Mouse (Mus musculus) erythroblast, embryonic 14.5 days (primary cell): ENCODE measurements at regions not wholly inside any gene's neighbourhood (a gene's known extent, or its start where the extent isn't known, plus 50 kb on each side); places are given as distances from the start of the nearest gene placed in this dataset.

ENCODE experiments used
- H3K27me3 ChIP-seq: 2 replicates; pipeline ENCODE4 v1.6.1; 2012; ENCODE audit warnings: inconsistent platforms; ENCODE audit not compliant: control insufficient read depth
- H3K36me3 ChIP-seq: 2 replicates; pipeline ENCODE4 v1.6.1; 2012; ENCODE audit warnings: mild to moderate bottlenecking, inconsistent platforms; ENCODE audit not compliant: control insufficient read depth
- H3K4me1 ChIP-seq: 2 replicates; pipeline ENCODE4 v1.6.1; 2012; ENCODE audit warnings: inconsistent platforms; ENCODE audit not compliant: control insufficient read depth
- H3K4me3 ChIP-seq: replicated peaks from 2 replicates; pipeline ENCODE3; 2012; ENCODE audit warnings: moderate library complexity, mild to moderate bottlenecking, inconsistent platforms
- H3K9me3 ChIP-seq: 2 replicates; pipeline ENCODE4 v1.6.1; 2012; ENCODE audit warnings: low read length, inconsistent platforms, mixed read lengths; ENCODE audit not compliant: control insufficient read depth
- GATA1 ChIP-seq: IDR thresholded peaks from 2 replicates; pipeline ENCODE4 v1.6.1; 2012; ENCODE audit warnings: low read length, inconsistent platforms, mixed read lengths
- TAL1 ChIP-seq: IDR thresholded peaks from 3 replicates; pipeline ENCODE4 v1.6.1; 2012; ENCODE audit warnings: low read length, inconsistent platforms, mixed read lengths

DNA sequence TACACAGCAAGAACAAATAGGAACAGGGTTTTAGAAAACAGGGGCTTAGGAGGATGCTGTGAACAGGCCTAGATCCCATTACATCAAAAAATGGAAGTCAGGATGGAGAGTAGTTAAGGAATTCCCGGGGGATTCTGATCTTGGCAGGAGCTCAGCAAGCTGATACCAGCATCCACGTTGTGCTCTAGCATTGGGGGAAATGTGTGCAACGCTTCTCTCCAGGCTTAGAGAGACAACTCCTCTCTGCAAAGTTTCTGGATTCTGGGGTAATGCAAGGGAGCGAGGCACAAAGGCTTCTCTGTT is 201.1 kb downstream of the Tm2d1 start:
- Histone ChIP-seq H3K4me1 (peaks cover 8% of the 10 kb centered on the region), H3K4me3 (no peak overlapping the region), H3K36me3 (no peaks in the 10 kb centered on the region; the same call in 1 of the 2 replicates), H3K27me3 (peaks cover 6% of the 10 kb centered on the region; the same call in 1 of the 2 replicates), H3K9me3 (no peaks in the 10 kb centered on the region)
- no peak for TF ChIP-seq GATA1

DNA sequence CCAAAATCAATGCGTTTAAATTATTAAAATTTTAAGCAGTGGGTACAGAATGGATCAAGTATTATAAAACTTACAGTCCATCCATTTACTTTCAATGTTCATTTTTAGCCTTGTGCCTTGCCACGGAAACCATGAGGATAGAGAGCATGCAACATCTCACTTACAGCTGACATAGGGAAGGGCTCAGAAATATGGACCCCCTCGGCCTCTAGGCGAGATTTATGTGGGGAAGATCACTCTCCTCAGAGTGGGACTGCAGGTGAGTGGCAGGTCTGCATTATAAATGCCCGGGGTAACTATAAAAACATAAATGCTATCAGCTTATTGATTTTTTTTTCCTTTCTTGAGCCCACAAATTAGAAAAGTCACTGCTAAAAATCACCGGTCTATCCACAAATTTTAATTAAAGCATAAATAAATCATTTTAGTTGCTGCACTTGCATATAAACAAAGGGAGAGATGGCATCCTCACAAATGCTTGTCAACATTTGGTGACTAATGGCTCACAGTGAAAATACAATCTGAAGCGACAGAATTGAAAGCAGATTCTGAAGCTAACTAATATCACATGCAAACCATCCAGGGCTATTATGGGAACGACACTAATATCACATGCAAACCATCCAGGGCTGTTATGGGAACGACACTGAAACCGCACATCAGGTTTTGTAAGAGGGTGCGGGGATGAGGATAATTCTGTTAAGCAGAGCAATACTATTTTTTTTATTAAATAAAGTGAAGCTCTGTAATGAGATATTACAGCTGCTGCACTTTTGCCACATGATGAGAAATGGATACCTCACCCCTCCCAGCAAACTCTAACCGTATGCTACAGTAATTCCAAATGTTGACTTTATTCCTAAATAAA is 201.7 kb downstream of the Tm2d1 start:
- Histone ChIP-seq H3K27me3 (peaks cover 6% of the 10 kb centered on the region), H3K4me1 (peaks cover 2% of the 10 kb centered on the region; the same call in 1 of the 2 replicates), H3K9me3 (no peaks in the 10 kb centered on the region), H3K4me3 (no peak overlapping the region), H3K36me3 (no peaks in the 10 kb centered on the region; the same call in 1 of the 2 replicates)
- TF ChIP-seq TAL1: no peak
- no peak for TF ChIP-seq GATA1

DNA sequence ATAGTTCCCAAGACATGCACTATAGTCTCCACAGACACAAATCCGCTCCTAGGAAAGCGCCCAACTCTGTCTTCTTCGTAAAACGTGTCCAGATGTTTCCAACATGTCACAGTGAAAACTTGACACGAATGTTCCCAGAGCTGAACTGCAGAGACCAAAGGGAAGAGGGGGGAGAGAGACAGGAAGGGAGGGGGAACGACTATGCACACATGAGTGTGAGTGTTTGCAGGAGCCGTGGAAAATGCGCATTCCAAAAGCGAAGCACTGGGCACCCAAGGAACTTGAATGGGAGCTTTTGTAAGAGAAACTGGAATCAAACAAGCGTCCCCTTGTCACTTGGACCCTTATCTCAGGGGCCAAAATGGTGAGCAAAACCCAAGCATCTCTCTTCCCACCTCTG is 202.8 kb downstream of the Tm2d1 start:
- no peak for TF ChIP-seq GATA1
- no peak for TF ChIP-seq TAL1
- no peaks in the 10 kb centered on the region for H3K4me1 ChIP-seq
- H3K4me3 ChIP-seq: no peak overlapping the region
- H3K27me3 ChIP-seq: peaks cover 6% of the 10 kb centered on the region
- H3K9me3 ChIP-seq: no peaks in the 10 kb centered on the region
- H3K36me3 ChIP-seq: no peaks in the 10 kb centered on the region
